Mouse (Mus musculus) cerebellum, adult 2 months (tissue): Measurements from ENCODE around the gene Ykt6.

Experiments
- CTCF ChIP-seq: fragments of 200-500 bp; IDR thresholded peaks from 2 replicates; pipeline ENCODE4 v1.5.1; 2011; ENCODE audit warnings: low read depth, mild to moderate bottlenecking, control low read depth, low read length, moderate library complexity, borderline replicate concordance; ENCODE audit not compliant: insufficient read depth
- POLR2A ChIP-seq: fragments of 200-500 bp; IDR thresholded peaks from 2 replicates; pipeline ENCODE4 v1.6.1; 2011; ENCODE audit warnings: low read length, control low read depth, borderline replicate concordance; ENCODE audit not compliant: insufficient read depth

DNA sequence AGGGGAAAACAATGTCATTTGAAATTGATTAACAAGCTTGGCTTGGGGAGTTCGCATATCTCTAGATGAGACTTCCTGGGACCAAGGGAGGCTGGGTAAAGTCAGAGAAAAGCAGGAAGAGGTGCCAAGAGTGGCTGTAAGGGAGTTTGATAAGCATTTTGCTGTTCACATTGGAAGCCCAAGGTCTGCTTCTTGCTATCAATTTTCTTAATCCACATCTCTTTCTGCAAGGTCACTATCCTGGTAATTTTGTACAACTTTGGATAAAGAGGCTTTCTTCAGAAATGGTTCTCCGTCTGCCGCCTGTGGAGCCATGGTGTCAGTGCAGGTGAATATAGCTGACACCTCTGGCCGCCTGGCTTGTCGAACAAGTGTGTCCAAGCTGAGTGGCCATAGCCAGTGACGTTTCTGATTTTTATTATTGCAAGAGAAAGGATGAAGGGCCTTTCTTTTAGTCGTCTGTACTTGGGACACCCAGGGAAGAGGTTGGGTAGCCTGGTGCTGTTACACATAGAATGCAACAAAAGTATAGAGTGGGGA is 458 bp upstream of the Ykt6 start:
- TF ChIP-seq CTCF (peak; percentile 39; the same call in 1 of the 2 replicates), POLR2A (no peak)
